Mouse (Mus musculus): Measurements from ENCODE around the gene AI182371.

Gene AI182371

DNA sequence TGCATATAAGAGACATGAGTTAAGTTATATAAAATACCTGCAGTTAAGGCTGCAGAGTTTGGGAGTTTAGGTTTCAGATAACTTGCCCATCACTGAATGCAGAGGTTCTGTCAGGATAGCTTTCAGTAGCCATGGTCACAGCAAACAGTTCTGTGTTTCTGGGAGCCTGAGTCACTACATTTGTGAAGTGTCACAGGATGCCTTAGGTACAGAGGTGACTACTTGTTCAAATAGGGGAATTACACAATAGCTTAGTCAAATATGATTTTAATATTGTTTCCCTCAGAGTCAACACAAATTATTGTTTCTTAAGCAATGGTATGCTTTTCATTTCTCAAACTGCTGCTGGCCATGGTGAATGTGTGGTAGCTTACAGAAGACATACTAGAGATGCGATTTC, 32.2 kb downstream of the AI182371 start:
- DNase-seq (ENCODE audit: low spot score): no peak

- no peak for DNase-seq (ENCODE audit: low spot score)
Observed at GRCm38 (mm10) chr2:35067117-35067516, 34.2 kb downstream of the AI182371 start.

GRCm38 (mm10) chr2:35066525-35067082, 34.7 kb downstream of the AI182371 start:
- no peak for DNase-seq (ENCODE audit: low spot score)

DNA sequence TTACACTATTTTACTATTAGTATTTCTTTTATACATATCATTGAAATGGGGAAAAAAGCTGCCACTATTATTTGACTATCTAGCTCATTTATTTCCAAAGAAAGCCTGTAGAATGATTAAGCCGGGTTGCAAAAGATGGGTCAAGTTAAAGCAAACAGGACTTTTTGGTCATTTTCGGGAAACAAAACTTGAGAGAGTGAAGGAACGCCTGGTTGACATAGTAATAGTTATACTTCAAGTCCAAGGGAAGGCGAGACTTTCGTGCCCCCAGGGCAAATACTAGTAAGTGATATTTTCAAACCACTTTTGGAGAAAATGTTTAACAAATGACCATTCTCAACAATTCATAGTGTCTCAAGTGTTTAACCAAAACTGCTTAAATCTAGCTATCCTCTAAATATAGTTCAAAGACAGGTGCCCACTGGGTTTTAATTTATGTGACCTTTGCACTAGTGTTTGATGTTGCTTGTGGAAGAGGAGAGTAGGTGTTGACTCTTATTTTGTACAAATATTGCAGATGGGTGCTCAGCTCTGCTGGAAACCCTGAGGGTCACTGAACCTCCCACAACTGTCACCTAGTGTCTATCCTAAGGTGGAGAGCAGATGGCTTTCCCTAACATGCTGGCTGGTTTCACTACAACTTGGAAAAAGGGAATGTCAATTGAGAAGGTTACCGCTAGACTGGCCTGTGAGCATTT, 37.9 kb downstream of the AI182371 start:
- DNase-seq (ENCODE audit: low spot score): no peak

GRCm38 (mm10) chr2:35061338-35061737, 40.0 kb downstream of the AI182371 start, which contains the start of gene Hc:
TSS of gene Hc (minus strand) at chr2:35061438.
- DNase-seq (ENCODE audit: low spot score): no peak

DNA sequence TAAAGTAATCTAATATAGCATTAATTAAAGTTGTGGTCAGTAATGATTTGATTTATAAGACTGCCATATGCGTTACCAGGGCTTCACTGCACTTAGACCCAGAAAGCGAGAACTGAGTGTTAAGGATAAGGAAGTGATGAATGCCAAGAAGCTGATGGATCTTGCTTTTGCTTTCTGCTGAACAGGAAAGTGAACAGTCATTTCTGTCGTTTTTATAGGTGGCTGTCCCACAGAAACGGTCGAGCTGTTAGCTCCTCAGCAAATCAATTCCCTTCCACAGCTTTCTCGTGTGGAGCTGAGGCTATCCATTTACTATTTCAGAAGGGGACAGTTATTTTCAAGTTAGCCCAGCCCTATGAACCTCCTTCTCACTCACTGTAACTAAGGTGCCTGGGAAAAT, 40.4 kb downstream of the AI182371 start:
- no peak for DNase-seq (ENCODE audit: low spot score)

DNA sequence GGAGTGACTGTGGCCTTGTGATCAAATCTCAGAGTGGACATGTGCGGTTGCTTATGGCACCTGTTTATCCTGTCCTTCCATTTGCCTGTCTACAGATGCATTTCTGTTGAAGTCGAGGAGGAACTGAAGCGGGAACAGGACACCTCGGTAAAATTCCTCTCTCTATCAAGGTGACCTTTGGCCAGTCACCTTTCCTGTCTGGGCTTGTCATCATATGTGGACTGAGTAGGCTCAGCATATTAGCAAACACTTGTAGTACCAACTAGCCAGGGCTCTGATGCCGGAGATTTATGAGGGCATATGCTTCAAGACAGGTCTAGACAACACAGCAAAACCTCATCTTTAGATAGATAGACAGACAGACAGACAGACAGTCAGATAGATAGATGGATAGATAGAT, 41.1 kb downstream of the AI182371 start:
- DNase-seq (ENCODE audit: low spot score): no peak

GRCm38 (mm10) chr2:35058325-35058724, 43.0 kb downstream of the AI182371 start:
- DNase-seq (ENCODE audit: low spot score): no peak

DNA sequence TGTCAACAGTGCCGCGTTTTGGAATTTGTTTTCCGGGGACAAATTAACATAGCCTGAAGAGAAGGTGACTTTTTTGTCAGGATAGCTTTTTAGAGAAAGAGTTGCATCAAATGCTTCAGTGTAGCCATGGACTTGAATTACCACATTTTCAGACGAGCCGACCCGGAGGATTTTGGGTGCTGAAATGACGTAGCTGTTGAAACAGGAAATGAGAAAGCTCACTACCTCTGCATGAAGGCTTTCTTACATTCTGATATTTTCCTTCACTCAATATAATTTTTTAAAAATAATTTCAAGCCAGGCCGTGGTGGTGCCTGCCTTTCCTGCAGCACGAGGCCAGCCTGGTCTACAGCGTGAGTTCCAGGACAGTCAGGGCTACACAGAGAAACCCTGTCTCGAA, 44.1 kb downstream of the AI182371 start:
- DNase-seq (ENCODE audit: low spot score): no peak

GRCm38 (mm10) chr2:35048851-35049250, 52.5 kb downstream of the AI182371 start:
- DNase-seq (ENCODE audit: low spot score): peak; percentile 26

DNA sequence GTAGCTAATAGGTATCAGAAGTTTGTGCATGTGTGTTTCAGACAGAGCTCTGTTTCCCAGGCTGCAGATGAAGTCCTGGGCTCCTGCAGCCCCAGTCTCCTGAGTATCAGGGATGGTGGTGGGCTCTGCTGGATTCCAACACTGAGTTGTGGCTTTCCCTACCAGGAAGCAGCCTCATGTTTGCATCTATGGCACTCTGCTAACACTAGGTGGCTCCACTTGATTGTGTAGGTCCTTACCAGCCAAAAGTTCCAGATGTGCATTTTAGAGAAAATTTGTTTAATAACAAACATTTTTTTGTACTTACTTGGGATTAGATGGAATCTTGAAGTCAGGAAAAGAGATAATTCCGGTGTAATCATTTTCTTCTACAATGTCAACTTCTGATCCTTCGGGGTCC, 56.4 kb downstream of the AI182371 start:
- no peak for DNase-seq (ENCODE audit: low spot score)

GRCm38 (mm10) chr2:35038580-35039375, 62.6 kb downstream of the AI182371 start:
- no peak for DNase-seq (ENCODE audit: low spot score)
